Mouse (Mus musculus) yolk sac, embryonic 10.5 days (tissue): ENCODE data around the gene Tubgcp6.

Experiments used
- DNase-seq: peaks from one replicate; pipeline ENCODE4 v3.0.0-alpha.2; 2017; ENCODE audit warnings: low spot score

The Tubgcp6 gene

GRCm38 (mm10) chr15:89141443-89141842 lies 18.5 kb upstream of the Tubgcp6 start:
- DNase-seq: no peak

GRCm38 (mm10) chr15:89140659-89141252 lies 17.8 kb upstream of the Tubgcp6 start, which contains the start of gene Mapk12:
Gene Mapk12, minus strand, starts transcription at chr15:89140703.
- DNase-seq: peak; percentile 55

- no peak for DNase-seq
Measured at GRCm38 (mm10) chr15:89140048-89140658, 17.2 kb upstream of the Tubgcp6 start.

- DNase-seq: no peak
Measured at GRCm38 (mm10) chr15:89138531-89138930, 15.6 kb upstream of the Tubgcp6 start.

GRCm38 (mm10) chr15:89138046-89138405 lies 15.1 kb upstream of the Tubgcp6 start:
- DNase-seq: no peak

GRCm38 (mm10) chr15:89137378-89138045 lies 14.6 kb upstream of the Tubgcp6 start:
- no peak for DNase-seq

- no peak for DNase-seq
Measured at GRCm38 (mm10) chr15:89136461-89137155, 13.7 kb upstream of the Tubgcp6 start.

- no peak for DNase-seq
Measured at GRCm38 (mm10) chr15:89131316-89131715, 8.4 kb upstream of the Tubgcp6 start.

GRCm38 (mm10) chr15:89130245-89130644 lies 7.3 kb upstream of the Tubgcp6 start:
- DNase-seq: no peak

GRCm38 (mm10) chr15:89128382-89129350 lies 5.8 kb upstream of the Tubgcp6 start, which contains the start of gene Hdac10:
Gene Hdac10, minus strand, starts transcription at chr15:89128700.
- peak; percentile 83 for DNase-seq

- DNase-seq: no peak
Measured at GRCm38 (mm10) chr15:89127364-89127940, 4.5 kb upstream of the Tubgcp6 start.

- DNase-seq: no peak
Measured at GRCm38 (mm10) chr15:89126622-89127021, 3.7 kb upstream of the Tubgcp6 start.

- no peak for DNase-seq
Measured at GRCm38 (mm10) chr15:89125351-89125750, 2.4 kb upstream of the Tubgcp6 start.

- DNase-seq: no peak
Measured at GRCm38 (mm10) chr15:89124312-89124711, 1.4 kb upstream of the Tubgcp6 start.

GRCm38 (mm10) chr15:89123595-89123994 lies 683 bp upstream of the Tubgcp6 start:
- DNase-seq: no peak

- no peak for DNase-seq
Measured at GRCm38 (mm10) chr15:89118007-89118406, 4.9 kb downstream of the Tubgcp6 start.

GRCm38 (mm10) chr15:89110147-89110546 lies 12.8 kb downstream of the Tubgcp6 start:
- DNase-seq: no peak

- no peak for DNase-seq
Measured at GRCm38 (mm10) chr15:89106976-89107375, 15.9 kb downstream of the Tubgcp6 start.

GRCm38 (mm10) chr15:89106073-89106472 lies 16.8 kb downstream of the Tubgcp6 start:
- DNase-seq: no peak

- no peak for DNase-seq
Measured at GRCm38 (mm10) chr15:89104425-89104824, 18.5 kb downstream of the Tubgcp6 start.

GRCm38 (mm10) chr15:89103921-89104320 lies 19.0 kb downstream of the Tubgcp6 start:
- no peak for DNase-seq
